ENCODE assay signal across 8 mouse cellular contexts in genomic region chr4:134624109-134624862, GRCm38 (mm10).
A peak's percentile ranks its signal among the peaks of the same experiment; 100 is the strongest.
DNase-seq lines count a peak whose midpoint lies in the region; ATAC-seq and TF ChIP-seq lines count a peak whose summit lies in the region.

No protein-coding gene starts in this region.

- H3K36me3 ChIP-seq in ES-E14 (ENCODE audit: control insufficient read depth, insufficient read depth, low read length, poor library complexity, severe bottlenecking) = no peaks in the 10 kb centered on the region
- no peaks in the 10 kb centered on the region for H3K36me3 ChIP-seq in forebrain, postnatal 0 days (ENCODE audit: insufficient read depth)
- no peaks in the 10 kb centered on the region for H3K36me3 ChIP-seq in liver, embryonic 11.5 days (ENCODE audit: control insufficient read depth, insufficient read depth, low read length)
- H3K36me3 ChIP-seq in stomach, embryonic 16.5 days (ENCODE audit: control insufficient read depth, insufficient read depth, low read length) = no peaks in the 10 kb centered on the region

- H3K9ac ChIP-seq in ES-E14 (ENCODE audit: insufficient read depth, low read depth, low read length, poor library complexity, severe bottlenecking) = peak overlapping the region; percentile 42; the same call in 1 of the 2 replicates
- H3K9ac ChIP-seq in forebrain, postnatal 0 days = 0 out of 2 replicates have a peak overlapping the region, but pooled peaks have one; percentile 18
- H3K9ac ChIP-seq in liver, embryonic 11.5 days (ENCODE audit: low read depth, low read length) = no peak overlapping the region
- peak overlapping the region; percentile 36; the same call in 1 of the 2 replicates for H3K9ac ChIP-seq in stomach, embryonic 16.5 days (ENCODE audit: low read length)

- H3K4me2 ChIP-seq in forebrain, postnatal 0 days (ENCODE audit: low read depth) = no peak overlapping the region
- H3K4me2 ChIP-seq in liver, embryonic 11.5 days = peak overlapping the region; percentile 4; the same call in 1 of the 2 replicates
- H3K4me2 ChIP-seq in stomach, embryonic 16.5 days (ENCODE audit: low read depth, low read length) = no peak overlapping the region

- peaks cover 3 to 17% of the 10 kb centered on the region in 2 experiments; a peak in 3 of 4 replicates for H3K4me1 ChIP-seq in ES-E14 (ENCODE audit: control insufficient read depth in 2 of 2, insufficient read depth in 2 of 2, low read length in 2 of 2, poor library complexity in 1 of 2)
- H3K4me1 ChIP-seq in forebrain, postnatal 0 days (ENCODE audit: insufficient read depth) = peaks cover 9% of the 10 kb centered on the region; the same call in 1 of the 2 replicates
- peaks cover 14% of the 10 kb centered on the region for H3K4me1 ChIP-seq in liver, embryonic 11.5 days (replicated peaks; ENCODE audit: control insufficient read depth, insufficient read depth, low read length)
- 0 out of 2 replicates have a peak, but pooled peaks cover 5% of the 10 kb centered on the region for H3K4me1 ChIP-seq in stomach, embryonic 16.5 days (ENCODE audit: control insufficient read depth, insufficient read depth, low read length)

- 31% methylated on average over 14 of the region's 14 CpGs for WGBS in forebrain, postnatal 0 days
- 29% methylated on average over 14 of the region's 14 CpGs for WGBS in liver, embryonic 11.5 days
- WGBS in stomach, embryonic 16.5 days = 34% methylated on average over 14 of the region's 14 CpGs

- in situ Hi-C loops in ES-E14 (cut with MboI; ENCODE audit: low sequenced_read_pairs in 2 of 2, unreplicated experiment in 2 of 2) = no loop called here

- peak; percentile 90 for ATAC-seq in forebrain, postnatal 0 days
- no peak for ATAC-seq in liver, embryonic 11.5 days (replicated peaks; ENCODE audit: low FRiP score)
- 0 out of 2 replicates have a peak, but pooled peaks have one; percentile 34 for ATAC-seq in stomach, embryonic 16.5 days (ENCODE audit: insufficient read depth, low FRiP score)

- H3K4me3 ChIP-seq in ES-E14 (ENCODE audit: insufficient read depth in 1 of 2, low read depth in 1 of 2, low read length in 2 of 2, poor library complexity in 1 of 2, severe bottlenecking in 1 of 2) = no peak overlapping the region
- H3K4me3 ChIP-seq in forebrain, postnatal 0 days (ENCODE audit: low read depth, low read length) = no peak overlapping the region
- no peak overlapping the region for H3K4me3 ChIP-seq in liver, embryonic 11.5 days (ENCODE audit: low read depth, low read length)
- H3K4me3 ChIP-seq in stomach, embryonic 16.5 days (replicated peaks; ENCODE audit: low read length) = no peak overlapping the region

- no peak overlapping the region for H3K27ac ChIP-seq in ES-E14 (ENCODE audit: insufficient read depth, low read depth, low read length, poor library complexity, severe bottlenecking)
- H3K27ac ChIP-seq in forebrain, postnatal 0 days (ENCODE audit: low read depth, low read length) = peak overlapping the region; percentile 58
- H3K27ac ChIP-seq in liver, embryonic 11.5 days (ENCODE audit: low read depth, low read length) = no peak overlapping the region
- H3K27ac ChIP-seq in stomach, embryonic 16.5 days (ENCODE audit: low read length) = 0 out of 2 replicates have a peak overlapping the region, but pooled peaks have one; percentile 22

- no peaks in the 10 kb centered on the region for H3K27me3 ChIP-seq in forebrain, postnatal 0 days (ENCODE audit: insufficient read depth, low read length)
- H3K27me3 ChIP-seq in liver, embryonic 11.5 days (replicated peaks; ENCODE audit: control insufficient read depth, insufficient read depth, low read length) = no peaks in the 10 kb centered on the region
- H3K27me3 ChIP-seq in stomach, embryonic 16.5 days (ENCODE audit: control insufficient read depth, insufficient read depth, low read length) = no peaks in the 10 kb centered on the region

- no peaks in the 10 kb centered on the region for H3K9me3 ChIP-seq in ES-E14 (ENCODE audit: control insufficient read depth, insufficient read depth, low read depth, low read length)
- H3K9me3 ChIP-seq in forebrain, postnatal 0 days (ENCODE audit: low read length) = no peaks in the 10 kb centered on the region
- no peaks in the 10 kb centered on the region for H3K9me3 ChIP-seq in liver, embryonic 11.5 days (ENCODE audit: control insufficient read depth, low read length)
- no peaks in the 10 kb centered on the region for H3K9me3 ChIP-seq in stomach, embryonic 16.5 days (replicated peaks; ENCODE audit: control insufficient read depth, low read length)

- TF ChIP-seq CTCF in forebrain, postnatal 0 days (IDR thresholded peaks at IDR 0.05; ENCODE audit: low read depth) = no peak

- peak; percentile 49 to 53 for DNase-seq in cerebellum, postnatal 10 days
- DNase-seq in cerebellum, adult 11-12 months = no peak
- no peak for DNase-seq in ES-E14 (ENCODE audit: low read depth, low spot score)
- DNase-seq in forebrain, postnatal 0 days = peak; percentile 74
- DNase-seq in heart, postnatal 4 days = peak; percentile 63
- no peak for DNase-seq in liver, embryonic 11.5 days (ENCODE audit: low spot score)
- no peak for DNase-seq in embryo, embryonic 10.5 days (ENCODE audit: low spot score)

TF ChIP-seq in ES-E14, 5 proteins besides CTCF, POLR2A, EP300 and RAD21:
- TF ChIP-seq HCFC1 (IDR thresholded peaks at IDR 0.05; ENCODE audit: borderline replicate concordance, insufficient read depth, low read length) (no peak), ZC3H11A (IDR thresholded peaks at IDR 0.05; ENCODE audit: borderline replicate concordance, low read depth, low read length) (no peak), MAFK (IDR thresholded peaks at IDR 0.05; ENCODE audit: insufficient read depth, low read depth, low read length) (no peak), CHD2 (IDR thresholded peaks at IDR 0.05; ENCODE audit: low read depth, low read length) (no peak), ZNF384 (IDR thresholded peaks at IDR 0.05; ENCODE audit: low read depth, low read length) (no peak)

Comparison
In these comparisons a context has a peak if more than half of its experiments do, and no peak if none do; other contexts are left out.
1. DNase-seq: peak in cerebellum, postnatal 10 days (2 of 2), forebrain, postnatal 0 days (single experiment) and heart, postnatal 4 days (single experiment); none in cerebellum, adult 11-12 months (single experiment), ES-E14 (single experiment), liver, embryonic 11.5 days (single experiment) and embryo, embryonic 10.5 days (single experiment).
2. H3K27ac ChIP-seq: peak in forebrain, postnatal 0 days (single experiment) and stomach, embryonic 16.5 days (single experiment); none in ES-E14 (single experiment) and liver, embryonic 11.5 days (single experiment).